Mouse (Mus musculus): Measurements from ENCODE around the gene Gm9821.

Gm9821 gene

DNA sequence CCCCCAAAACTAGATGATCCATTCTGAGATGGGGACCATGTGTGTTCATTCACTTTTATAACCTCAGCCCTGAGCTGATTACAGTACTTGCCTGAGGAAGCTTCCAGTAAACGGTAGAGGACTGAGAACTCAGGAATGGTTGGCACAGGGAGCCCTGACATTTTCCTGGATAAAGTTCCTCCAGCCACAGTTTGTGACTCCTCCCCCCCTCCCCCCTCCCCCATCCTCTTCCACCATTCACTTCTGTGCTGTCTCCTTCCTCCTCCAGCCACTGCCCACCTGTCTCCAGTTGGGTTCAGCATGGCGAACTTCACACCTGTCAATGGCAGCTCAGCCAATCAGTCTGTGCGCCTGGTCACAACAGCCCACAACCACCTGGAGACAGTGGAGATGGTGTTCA is 18.6 kb upstream of the Gm9821 start, which contains the start of gene Chrm4:
Gene Chrm4 (plus strand): TSS at position 301 of the 400 bp plus-strand sequence.
- no peak for DNase-seq (ENCODE audit: low spot score)

DNA sequence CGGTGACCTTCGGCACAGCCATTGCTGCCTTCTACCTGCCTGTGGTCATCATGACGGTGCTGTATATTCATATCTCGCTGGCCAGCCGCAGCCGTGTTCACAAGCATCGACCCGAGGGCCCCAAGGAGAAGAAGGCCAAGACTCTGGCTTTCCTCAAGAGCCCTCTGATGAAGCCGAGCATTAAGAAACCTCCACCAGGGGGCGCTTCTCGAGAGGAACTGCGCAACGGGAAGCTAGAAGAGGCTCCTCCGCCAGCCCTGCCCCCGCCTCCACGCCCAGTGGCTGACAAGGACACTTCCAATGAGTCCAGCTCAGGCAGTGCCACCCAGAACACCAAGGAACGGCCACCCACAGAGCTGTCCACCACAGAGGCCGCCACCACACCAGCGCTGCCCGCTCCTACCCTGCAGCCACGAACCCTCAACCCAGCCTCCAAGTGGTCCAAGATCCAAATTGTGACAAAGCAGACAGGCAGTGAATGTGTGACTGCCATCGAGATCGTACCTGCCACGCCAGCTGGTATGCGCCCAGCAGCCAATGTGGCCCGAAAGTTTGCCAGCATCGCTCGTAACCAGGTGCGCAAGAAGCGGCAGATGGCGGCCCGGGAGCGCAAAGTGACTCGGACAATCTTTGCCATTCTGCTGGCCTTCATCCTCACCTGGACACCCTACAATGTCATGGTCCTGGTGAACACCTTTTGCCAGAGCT is 17.5 kb upstream of the Gm9821 start:
- no peak for DNase-seq (ENCODE audit: low spot score)

- no peak for DNase-seq (ENCODE audit: low spot score)
Observed at GRCm38 (mm10) chr2:91928534-91929350, 16.8 kb upstream of the Gm9821 start.

GRCm38 (mm10) chr2:91929455-91929854 is 16.0 kb upstream of the Gm9821 start:
- DNase-seq (ENCODE audit: low spot score) = no peak

GRCm38 (mm10) chr2:91929936-91930335 is 15.6 kb upstream of the Gm9821 start:
- peak; percentile 46 for DNase-seq (ENCODE audit: low spot score)

DNA sequence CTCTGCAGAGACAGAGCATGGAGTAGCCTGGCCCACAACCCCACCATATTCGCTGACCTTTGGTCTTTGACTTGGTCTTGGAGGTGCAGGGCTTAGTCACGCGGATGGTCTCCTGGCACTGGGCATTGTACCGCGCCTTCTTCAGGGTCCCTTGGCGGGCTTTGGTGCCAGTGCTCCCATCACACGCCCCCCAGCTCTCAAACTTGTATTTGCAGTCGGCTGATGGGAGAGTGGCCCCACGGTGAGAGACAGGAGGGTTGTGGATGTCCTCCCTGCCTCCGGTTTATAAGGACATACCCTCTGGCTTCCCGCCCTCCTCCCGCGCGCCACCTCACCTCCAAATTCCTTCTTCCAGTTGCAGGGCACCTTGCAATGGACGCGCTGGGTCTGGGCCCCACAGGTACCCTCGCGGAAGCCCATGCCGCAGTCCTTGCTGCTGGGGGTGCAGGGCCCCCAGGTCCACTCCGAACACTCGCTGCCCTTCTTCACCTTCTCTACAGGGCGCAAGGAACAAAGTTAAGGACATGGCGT is 14.7 kb upstream of the Gm9821 start:
- no peak for DNase-seq (ENCODE audit: low spot score)

DNA sequence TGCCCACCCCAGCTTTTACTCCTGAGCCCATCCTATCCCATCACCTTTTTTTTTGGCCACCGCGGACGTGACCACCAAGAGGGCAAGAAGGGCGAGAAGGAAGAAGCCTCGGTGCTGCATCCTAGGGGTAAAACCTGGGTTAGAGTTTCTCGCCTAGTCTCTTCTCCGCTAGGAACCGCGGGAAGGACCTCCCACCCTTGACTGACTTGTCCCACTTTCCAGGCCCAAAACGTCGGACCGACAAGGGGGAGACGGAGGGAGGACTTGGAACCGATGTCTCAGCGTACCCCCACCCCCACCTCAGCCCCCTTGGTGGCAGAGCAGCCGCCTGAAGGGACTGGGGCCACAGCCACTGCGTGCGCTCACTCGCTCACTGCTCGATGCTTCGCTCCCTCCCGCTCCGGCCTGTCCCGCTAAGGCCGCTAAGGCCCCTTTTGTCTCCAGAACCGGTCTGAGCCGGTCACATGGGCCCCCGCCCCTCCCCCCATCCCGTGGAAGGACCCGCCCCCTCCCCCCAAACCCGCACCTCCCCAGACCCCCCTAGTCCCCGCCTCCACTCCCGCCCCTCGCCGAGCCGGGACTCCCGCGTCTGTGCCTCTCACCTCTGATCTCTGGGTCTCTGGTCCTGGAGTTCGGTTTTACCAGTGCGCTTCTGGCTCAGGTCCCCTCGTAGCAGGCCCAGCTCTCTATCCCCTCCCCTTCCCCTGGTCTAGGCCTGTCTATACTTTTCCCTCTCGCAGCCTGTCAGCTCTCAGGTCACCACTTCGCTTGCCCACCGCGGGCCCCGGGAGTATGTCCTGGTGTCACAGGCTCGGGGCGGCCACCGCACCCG is 14.0 kb upstream of the Gm9821 start:
- DNase-seq (ENCODE audit: low spot score) = no peak

DNA sequence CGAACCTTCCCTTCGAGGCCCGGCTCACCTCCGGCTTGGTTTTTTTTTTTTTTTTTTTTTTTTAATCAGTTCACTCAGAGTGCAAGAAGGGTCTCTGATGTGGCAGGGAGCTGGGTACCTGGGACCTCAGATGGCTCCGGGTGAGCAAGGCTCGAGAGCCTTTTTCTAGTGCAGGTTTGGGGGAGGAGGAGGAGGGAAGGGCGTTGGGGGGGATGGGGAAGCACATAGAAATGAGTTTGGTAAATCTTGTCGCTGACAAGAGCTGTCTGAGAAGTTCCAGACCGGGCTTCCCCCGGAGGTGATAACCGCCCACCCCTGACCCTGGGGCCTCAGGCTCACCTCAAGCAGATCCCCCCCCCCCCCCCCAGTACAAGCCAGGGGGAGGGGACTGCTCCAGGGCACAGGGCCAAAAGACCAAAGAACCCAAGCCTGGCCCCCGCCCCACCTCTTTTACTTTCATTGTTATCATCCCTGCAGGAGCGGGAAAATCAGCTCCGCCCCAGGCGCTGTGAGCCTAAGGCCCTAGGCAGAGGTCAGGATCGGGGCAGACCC is 13.3 kb upstream of the Gm9821 start, which contains the start of gene Mdk:
Gene Mdk (minus strand): TSS at position 138 of the 552 bp plus-strand sequence.
- no peak for DNase-seq (ENCODE audit: low spot score)

- no peak for DNase-seq (ENCODE audit: low spot score)
Observed at GRCm38 (mm10) chr2:91932737-91933350, 12.7 kb upstream of the Gm9821 start.

- no peak for DNase-seq (ENCODE audit: low spot score)
Observed at GRCm38 (mm10) chr2:91933471-91933870, 12.0 kb upstream of the Gm9821 start.

- no peak for DNase-seq (ENCODE audit: low spot score)
Observed at GRCm38 (mm10) chr2:91934016-91934415, 11.5 kb upstream of the Gm9821 start.

DNA sequence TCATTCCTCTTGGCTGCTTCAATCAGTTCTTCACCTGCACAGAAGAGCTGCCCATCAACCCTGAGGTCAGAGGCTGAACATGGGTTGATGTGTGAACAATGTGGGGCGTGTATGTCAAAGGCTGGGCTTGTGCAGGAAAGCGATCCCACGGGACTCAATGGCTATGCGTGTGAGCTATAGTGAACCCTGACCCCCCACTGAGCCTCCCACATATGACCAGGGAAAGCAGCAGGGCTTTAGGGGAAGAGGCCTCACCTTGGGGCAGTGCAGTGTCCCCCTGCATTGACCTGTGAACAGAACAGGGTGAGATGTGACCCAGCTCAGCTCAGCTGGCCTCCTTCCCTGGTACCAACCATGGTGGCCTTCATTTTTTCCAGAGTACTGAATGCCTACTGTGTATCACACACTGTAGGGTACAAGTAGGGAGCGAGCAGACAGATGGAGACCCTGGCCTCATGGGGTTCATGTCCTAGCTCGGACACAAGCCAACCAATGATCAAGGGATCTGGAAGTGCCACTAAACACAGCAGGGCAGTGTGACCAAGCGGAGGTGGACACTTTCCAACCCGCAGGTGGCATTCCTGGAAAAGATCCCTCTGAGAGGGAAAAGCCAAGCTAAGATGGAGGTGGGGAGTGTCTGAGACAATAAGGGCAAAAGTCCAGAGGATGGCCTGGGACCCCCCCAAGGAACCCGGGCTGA is 10.5 kb upstream of the Gm9821 start:
- DNase-seq (ENCODE audit: low spot score) = no peak

DNA sequence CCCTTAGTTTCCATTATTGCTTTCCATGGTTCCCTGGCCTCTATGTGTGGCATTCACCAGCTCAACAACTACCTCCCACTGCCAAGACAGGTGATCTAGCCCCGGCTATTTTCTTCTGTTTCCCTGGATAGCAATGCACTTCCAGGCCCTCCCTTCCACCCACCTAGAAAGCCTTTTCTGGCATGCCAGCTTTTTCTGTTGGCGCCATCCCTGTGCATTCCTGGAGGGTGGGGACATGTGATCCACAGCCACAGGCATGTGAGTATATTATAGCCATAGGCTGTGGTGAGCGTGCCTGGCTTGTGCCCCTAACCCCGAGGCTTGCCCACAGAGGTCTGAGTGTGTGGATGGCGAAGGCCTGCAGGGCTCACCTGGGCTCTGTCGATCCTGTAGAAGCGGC is 9.3 kb upstream of the Gm9821 start:
- DNase-seq (ENCODE audit: low spot score) = no peak

DNA sequence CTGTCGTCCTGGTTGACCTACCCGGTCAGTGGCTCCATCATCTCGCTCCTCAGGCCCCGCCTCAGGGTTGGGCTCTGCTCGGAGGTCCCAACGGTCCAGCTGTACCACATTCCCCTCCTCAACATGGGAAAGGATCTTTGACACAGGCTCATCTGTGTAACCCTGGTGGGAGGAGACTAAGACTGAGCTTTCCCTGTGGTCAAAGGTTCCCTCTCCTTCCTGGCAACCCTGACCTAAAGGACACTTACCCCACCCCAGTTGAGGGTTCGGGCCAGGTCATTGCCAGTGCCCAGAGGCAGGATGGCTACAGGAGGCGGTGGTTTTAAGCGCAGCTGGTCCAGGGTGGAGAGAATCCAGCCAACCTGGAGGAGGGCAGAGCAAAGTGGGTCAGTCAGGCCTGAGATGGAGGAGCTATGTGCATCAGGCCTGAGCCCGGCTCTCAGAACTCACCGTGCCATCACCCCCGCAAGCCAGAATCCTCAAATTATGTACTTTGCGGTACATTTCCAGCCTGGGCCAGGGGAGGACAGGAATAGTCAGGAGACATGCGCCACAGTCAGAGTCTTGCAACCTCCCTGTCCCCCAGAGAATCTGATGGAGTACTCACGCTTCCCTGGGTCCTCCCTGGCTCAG is 6.1 kb upstream of the Gm9821 start:
- DNase-seq (ENCODE audit: low spot score) = no peak

DNA sequence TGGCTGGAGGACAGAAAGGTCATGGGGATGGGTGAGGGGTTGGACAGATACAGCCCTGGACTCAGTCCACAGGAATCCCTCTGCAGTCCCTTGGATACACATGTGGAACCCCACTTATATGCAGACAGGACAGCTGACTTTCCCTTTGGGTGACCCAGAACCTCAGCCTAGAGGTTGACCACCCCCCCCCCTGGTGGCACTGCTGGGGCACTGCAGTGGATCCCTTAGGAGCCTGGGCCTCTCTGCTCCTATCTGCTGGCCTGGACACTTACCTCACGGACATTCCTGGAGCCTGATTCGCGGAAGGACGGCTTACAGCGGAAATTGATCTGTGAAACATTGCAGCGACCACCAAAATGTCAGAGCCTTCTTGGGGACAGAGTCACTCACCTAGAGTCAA is 3.1 kb upstream of the Gm9821 start:
- no peak for DNase-seq (ENCODE audit: low spot score)

DNA sequence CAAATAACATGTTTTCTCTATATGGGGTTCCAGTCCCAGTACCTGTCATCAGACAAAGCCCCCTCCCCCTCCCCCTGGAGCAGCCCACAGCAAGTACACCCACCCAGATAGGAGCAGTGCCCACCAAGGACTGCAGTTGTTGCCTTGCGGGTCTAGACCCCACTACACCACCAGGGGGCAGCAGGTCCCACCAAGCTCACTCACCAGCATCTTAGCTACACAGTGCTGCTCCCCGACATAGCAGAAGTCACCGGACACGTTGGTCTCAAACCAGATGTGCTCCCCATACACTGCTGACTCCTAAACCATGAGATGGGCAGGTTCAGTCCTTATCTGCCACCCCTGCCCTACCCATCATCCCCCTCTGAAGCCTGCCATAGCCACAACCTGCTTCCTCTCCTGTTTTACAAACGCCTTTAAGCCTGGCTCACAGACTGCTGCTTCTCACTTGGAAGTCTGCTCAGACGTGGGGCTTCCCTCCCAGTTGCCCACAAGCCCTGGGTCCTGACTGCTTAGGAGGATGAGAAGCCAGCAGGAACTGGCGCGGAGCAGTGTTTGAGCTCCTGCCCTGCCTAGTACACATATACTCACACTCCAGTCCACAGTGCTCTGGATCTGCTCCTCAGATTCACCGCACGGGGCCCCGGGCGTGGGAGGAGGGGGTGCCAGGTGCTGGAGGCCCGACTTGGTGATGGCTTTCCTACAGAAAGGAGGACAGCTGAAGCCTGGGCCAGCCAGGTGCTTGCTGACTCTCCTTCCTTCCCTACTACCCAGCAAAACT is 1.1 kb upstream of the Gm9821 start:
- peak; percentile 64 for DNase-seq (ENCODE audit: low spot score)

GRCm38 (mm10) chr2:91946836-91947235 is 1.3 kb downstream of the Gm9821 start:
- DNase-seq (ENCODE audit: low spot score) = peak; percentile 39

GRCm38 (mm10) chr2:91947397-91948150 is 2.1 kb downstream of the Gm9821 start:
- peak; percentile 42 for DNase-seq (ENCODE audit: low spot score)

DNA sequence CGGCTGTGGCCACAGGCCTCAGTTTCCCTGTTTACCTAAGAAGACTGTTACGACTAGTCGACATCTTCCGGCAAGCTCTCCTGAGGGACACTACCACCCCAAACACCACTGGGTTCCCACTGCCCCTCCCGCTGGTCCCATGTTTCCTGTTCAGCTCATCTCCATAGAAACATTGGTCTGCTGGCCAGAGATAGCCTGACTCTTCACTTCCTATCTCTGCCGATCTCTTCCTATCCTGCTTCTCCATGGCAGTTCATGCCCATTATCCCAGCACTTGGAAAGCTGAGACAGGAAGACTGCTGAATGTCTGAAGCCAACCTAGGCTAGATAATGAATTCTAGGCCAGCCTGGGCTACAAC is 2.6 kb downstream of the Gm9821 start:
- DNase-seq (ENCODE audit: low spot score) = no peak
